ENCODE assay signal across 7 mouse cellular contexts in genomic region chr2:93809931-93810330, GRCm38 (mm10). TPM values are rescaled to one million over a fixed set of nuclear protein-coding genes. Genes with fewer than 3 reads are reported as not detected.
DNase-seq lines count a peak whose midpoint lies in the region; ATAC-seq and TF ChIP-seq lines count a peak whose summit lies in the region.

No protein-coding gene starts in this region.

- no peak overlapping the region for H3K4me3 ChIP-seq in liver, embryonic 12.5 days

- TF ChIP-seq CTCF in brain, embryonic 14.5 days (IDR thresholded peaks at IDR 0.05; ENCODE audit: borderline replicate concordance, extremely low read depth, insufficient read depth, insufficient read length), result peak; percentile 91

- no peak for TF ChIP-seq POLR2A in brain, embryonic 14.5 days (IDR thresholded peaks at IDR 0.05; ENCODE audit: borderline replicate concordance, extremely low read depth, insufficient read depth, insufficient read length, poor library complexity, severe bottlenecking)

- H3K4me1 ChIP-seq in liver, embryonic 12.5 days, result peaks cover 8% of the 10 kb centered on the region; the same call in 1 of the 2 replicates

- no peaks in the 10 kb centered on the region for H3K9me3 ChIP-seq in liver, embryonic 12.5 days (replicated peaks)

- H3K4me2 ChIP-seq in liver, embryonic 12.5 days, result no peak overlapping the region

- DNase-seq in liver, result peak; percentile 40
- DNase-seq in MN1 (ENCODE audit: low spot score), result peak; percentile 34
- DNase-seq in brain, embryonic 14.5 days (ENCODE audit: low read depth), result peak; percentile 43
- DNase-seq in heart, postnatal 36 days, result peak; percentile 33 to 34
- peak; percentile 38 for DNase-seq in lung, postnatal 25 days (ENCODE audit: low spot score)

- no peak overlapping the region for H3K27ac ChIP-seq in liver, embryonic 12.5 days

- H3K27me3 ChIP-seq in liver, embryonic 12.5 days (replicated peaks), result no peaks in the 10 kb centered on the region

- 9% methylated on average over 2 of the region's 2 CpGs for WGBS in liver, embryonic 12.5 days (ENCODE audit: insufficient replicate concordance)

- no peak overlapping the region for H3K9ac ChIP-seq in liver, embryonic 12.5 days

- no peak for ATAC-seq in liver, embryonic 12.5 days
- ATAC-seq in monocyte, adult 5-6 weeks (replicated peaks; ENCODE audit: insufficient number of reproducible peaks, low FRiP score, low TSS enrichment, poor library complexity, severe bottlenecking), result no peak

- H3K36me3 ChIP-seq in liver, embryonic 12.5 days, result peaks cover 76% of the 10 kb centered on the region

- intact Hi-C loops in heart, postnatal 36 days (cut with DNase I), result loop anchor here (10.0 kb wide), 1 partner anchor 335 kb away; no protein-coding TSS in a partner anchor

RNA-seq across cellular contexts. Expression of gene Ext2, which starts 12.4 kb away (rescaled TPM):
- polyA plus RNA-seq in liver, embryonic 12.5 days (2016; fragmentation: Nextera tagmentation; extraction: Ambion mirVana), result 43.9 and 47.0 TPM in 2 replicates
- 36.3 and 49.9 TPM in 2 replicates for polyA plus RNA-seq in brain, embryonic 14.5 days (2012; rRNA removed)
- total RNA-seq in heart, postnatal 36 days (2021), result 10 to 100 TPM; 40.4 to 44.1 TPM
- total RNA-seq in monocyte, adult 5-6 weeks (2017), result 10.4 to 43.3 TPM (median 12.9 TPM) in 3 replicates

RNA-seq across cellular contexts. Expression of gene Accs, which starts 39.8 kb away (rescaled TPM):
- polyA plus RNA-seq in liver, embryonic 12.5 days (2016; fragmentation: Nextera tagmentation; extraction: Ambion mirVana), result 1.4 and 2.3 TPM in 2 replicates
- polyA plus RNA-seq in brain, embryonic 14.5 days (2012; rRNA removed), result 22.2 and 27.3 TPM in 2 replicates
- 1 to 10 TPM; 4.0 to 6.2 TPM for total RNA-seq in heart, postnatal 36 days (2021)
- 8.3 to 17.9 TPM (median 17.1 TPM) in 3 replicates for total RNA-seq in monocyte, adult 5-6 weeks (2017)

RNA-seq across cellular contexts. Expression of gene Accsl, which starts 59.0 kb away (rescaled TPM):
- not detected in 2 replicates for polyA plus RNA-seq in liver, embryonic 12.5 days (2016; fragmentation: Nextera tagmentation; extraction: Ambion mirVana)
- polyA plus RNA-seq in brain, embryonic 14.5 days (2012; rRNA removed), result 0.38 and 0.39 TPM in 2 replicates
- not detected for total RNA-seq in heart, postnatal 36 days (2021)
- not detected in 3 replicates for total RNA-seq in monocyte, adult 5-6 weeks (2017)
